Mouse (Mus musculus) lung, adult 2 months (tissue): ENCODE data around the gene Timm22. TPM values are rescaled to one million over a fixed set of nuclear protein-coding genes. Genes with fewer than 3 reads are reported as not detected.

ENCODE experiments used
- DNase-seq: peaks from one replicate; pipeline ENCODE4 v3.0.0; 2022
- H3K4me1 ChIP-seq: fragments of 200-500 bp; 2 replicates; pipeline ENCODE4 v1.6.1; 2011; ENCODE audit warnings: low read length; ENCODE audit not compliant: control insufficient read depth, insufficient read depth
- H3K4me3 ChIP-seq: fragments of 200-500 bp; replicated peaks from 2 replicates; pipeline ENCODE3; 2011; ENCODE audit warnings: low read depth, mild to moderate bottlenecking, control low read depth, low read length; ENCODE audit errors: extremely low read depth
- CTCF ChIP-seq: fragments of 200-500 bp; IDR thresholded peaks from 2 replicates; pipeline ENCODE4 v1.5.1; 2011; ENCODE audit warnings: mild to moderate bottlenecking, low read length, control low read depth; ENCODE audit not compliant: insufficient read depth
- POLR2A ChIP-seq: fragments of 200-500 bp; IDR thresholded peaks from 2 replicates; pipeline ENCODE4 v1.6.1; 2011; ENCODE audit warnings: low read depth, mild to moderate bottlenecking, control low read depth, low read length, borderline replicate concordance; ENCODE audit errors: extremely low read depth
- WGBS: fragments of 180-500 bp; shearing (Covaris S2); methylation state at CpG from one replicate; pipeline ENCODE4 v1.1.7; 2018; 5-methylcytosine and 5-hydroxymethylcytosine counted together
- polyA plus RNA-seq: library from polyadenylated mRNA; depleted of rRNA; stranded (reverse); fragments of >200 nt; gene quantifications from 2 replicates; pipeline ENCODE4 v1.2.3, GENCODE M21; 2012

Gene Timm22
- polyA plus RNA-seq, 1 experiment, result 9.8 TPM

DNA sequence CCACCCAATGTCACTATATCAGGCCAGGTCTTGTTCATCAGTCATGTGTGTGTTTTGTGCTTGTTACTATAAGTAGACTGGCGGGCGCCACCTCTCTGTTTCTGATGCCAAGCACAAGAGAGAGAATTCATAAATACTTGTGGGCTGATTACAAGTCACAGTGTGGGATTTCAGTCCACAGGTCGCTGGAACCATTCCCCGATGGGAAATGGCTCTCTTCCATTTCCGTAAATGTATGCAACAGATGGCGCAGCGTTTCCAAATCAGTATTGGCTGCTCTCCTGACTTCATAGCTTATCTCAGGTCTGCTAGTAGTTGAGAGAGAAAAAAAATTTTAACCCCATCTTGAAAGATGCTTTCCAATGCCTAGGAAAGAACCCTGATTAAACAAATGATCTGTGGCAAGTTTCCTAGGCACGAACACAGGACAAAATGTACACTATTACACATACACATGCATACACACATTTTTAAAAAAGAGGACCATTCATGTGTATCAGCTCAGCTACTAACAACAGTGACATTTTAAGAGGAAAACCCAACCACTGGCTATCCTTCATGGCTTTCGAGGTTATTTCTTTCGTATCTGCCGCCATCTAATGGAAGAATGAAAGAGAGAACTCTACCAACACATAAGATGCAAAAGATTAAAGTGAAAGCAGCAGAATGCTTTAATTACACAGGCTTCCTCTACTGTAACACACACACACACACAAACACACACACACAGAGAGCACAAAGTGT is 7.0 kb upstream of the Timm22 start:
- peak overlapping the region; percentile 69 for H3K4me3 ChIP-seq
- 2% methylated on average over 11 of the region's 11 CpGs for WGBS
- DNase-seq, result no peak
- no peak for TF ChIP-seq POLR2A
- TF ChIP-seq CTCF, result no peak
- H3K4me1 ChIP-seq, result peaks cover 2% of the 10 kb centered on the region

DNA sequence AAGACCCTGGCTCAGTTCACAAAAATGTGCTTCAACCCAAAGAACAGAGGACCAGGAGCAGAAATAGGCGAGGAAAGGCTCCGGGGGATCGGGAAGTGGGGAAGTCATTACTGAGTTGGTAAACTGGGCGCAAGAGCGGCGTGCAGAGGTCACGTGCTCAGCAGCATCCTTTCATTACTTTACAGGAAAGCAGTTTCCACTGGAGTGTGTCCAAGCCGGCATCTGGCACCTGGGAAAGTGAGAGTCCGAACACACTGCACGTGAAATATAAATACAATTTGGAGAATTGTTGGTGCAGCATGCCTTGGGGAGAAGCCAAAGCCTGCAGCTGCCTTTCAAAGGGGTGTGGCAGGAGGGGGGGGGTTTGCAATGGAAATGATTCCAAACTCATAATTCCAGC is 5.4 kb upstream of the Timm22 start:
- TF ChIP-seq POLR2A (no peak), CTCF (no peak)
- WGBS, result 53% methylated on average over 10 of the region's 10 CpGs
- no peak for DNase-seq
- Histone ChIP-seq H3K4me1 (peaks cover 2% of the 10 kb centered on the region), H3K4me3 (no peak overlapping the region)

GRCm38 (mm10) chr11:76405113-76405512 is 1.6 kb upstream of the Timm22 start:
- TF ChIP-seq POLR2A (no peak), CTCF (no peak)
- Histone ChIP-seq H3K4me1 (no peaks in the 10 kb centered on the region), H3K4me3 (no peak overlapping the region)
- no peak for DNase-seq
- WGBS, result 55% methylated on average over 4 of the region's 4 CpGs

DNA sequence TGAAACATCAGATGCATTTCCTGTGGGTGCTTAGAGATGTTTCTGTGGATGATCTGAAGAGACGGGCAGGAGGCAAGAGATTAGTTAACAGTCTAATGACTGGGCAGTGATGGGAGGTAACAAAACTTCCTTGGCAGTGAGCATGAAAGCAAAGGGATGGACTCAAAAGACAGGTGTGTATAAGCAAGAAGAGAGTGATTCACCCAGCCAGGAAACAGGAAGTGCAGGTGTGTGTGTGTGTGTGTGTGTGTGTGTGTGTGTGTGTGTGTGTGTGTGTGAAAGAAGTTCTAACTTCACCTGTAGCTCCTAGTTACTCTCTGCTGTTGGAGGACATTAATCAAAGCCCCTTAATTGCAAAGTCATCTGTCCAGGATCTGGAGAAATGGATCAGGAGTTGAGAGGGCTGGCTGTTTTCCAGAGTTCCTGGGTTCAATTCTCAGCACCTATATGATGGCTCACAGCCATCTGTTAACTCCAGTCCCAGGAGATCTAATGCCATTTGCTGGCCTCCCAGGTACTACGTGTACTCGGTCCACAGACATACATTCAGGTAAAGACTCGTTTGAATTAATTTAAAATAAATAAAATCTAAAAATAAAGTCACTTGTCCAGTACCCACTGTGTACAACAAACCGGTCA is 1.0 kb upstream of the Timm22 start:
- TF ChIP-seq POLR2A (no peak), CTCF (no peak)
- 72% methylated on average over 5 of the region's 5 CpGs for WGBS
- DNase-seq, result no peak
- H3K4me1 ChIP-seq, result no peaks in the 10 kb centered on the region
- H3K4me3 ChIP-seq, result no peak overlapping the region

DNA sequence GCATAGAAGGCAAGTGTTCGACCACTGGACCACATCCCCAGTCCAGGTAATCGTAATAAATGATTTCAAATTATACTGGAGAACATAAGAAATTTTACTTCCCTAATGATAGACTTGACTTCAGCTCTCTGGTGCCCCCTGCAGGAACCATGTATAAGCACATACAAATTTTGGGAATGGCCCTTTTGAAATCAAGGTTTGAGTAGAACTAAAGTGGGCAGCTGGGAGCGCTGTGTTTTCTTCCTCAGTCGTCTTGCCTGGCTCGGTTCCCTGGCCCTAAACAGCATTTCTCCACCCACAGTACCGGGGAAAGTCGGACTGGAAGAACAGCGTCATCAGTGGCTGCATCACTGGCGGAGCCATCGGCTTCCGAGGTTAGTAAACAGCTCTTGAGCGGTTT is 4.1 kb downstream of the Timm22 start:
- TF ChIP-seq CTCF, result peak; percentile 35; the same call in 1 of the 2 replicates
- TF ChIP-seq POLR2A, result no peak
- Histone ChIP-seq H3K4me3 (no peak overlapping the region), H3K4me1 (0 out of 2 replicates have a peak, but pooled peaks cover 2% of the 10 kb centered on the region)
- WGBS, result 61% methylated on average over 12 of the region's 12 CpGs
- peak; percentile 48 for DNase-seq

GRCm38 (mm10) chr11:76413202-76413601 is 6.5 kb downstream of the Timm22 start:
- H3K4me3 ChIP-seq, result no peak overlapping the region
- 0 out of 2 replicates have a peak, but pooled peaks cover 2% of the 10 kb centered on the region for H3K4me1 ChIP-seq
- TF ChIP-seq POLR2A (no peak), CTCF (no peak)
- DNase-seq, result no peak
- 70% methylated on average over 4 of the region's 4 CpGs for WGBS

DNA sequence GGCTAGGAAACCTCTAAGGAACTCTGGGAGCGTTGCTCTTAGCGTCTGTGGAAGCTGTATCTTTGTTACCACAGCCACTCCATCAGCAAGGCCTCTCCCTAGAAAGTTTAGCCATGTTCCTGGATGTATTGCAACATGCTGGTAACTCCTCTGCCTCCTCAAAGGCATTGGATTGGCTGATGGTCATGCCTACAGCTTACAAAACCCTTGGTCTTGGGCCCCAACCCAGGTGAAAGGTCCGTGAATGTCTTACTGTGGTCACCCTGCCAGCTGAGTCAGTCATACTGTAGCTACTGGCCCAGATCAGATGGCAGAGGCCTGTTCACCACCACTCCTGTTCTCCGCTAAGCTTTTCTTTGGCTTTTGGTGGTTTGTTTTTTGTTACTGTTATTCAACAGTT is 8.2 kb downstream of the Timm22 start:
- Histone ChIP-seq H3K4me1 (0 out of 2 replicates have a peak, but pooled peaks cover 2% of the 10 kb centered on the region), H3K4me3 (no peak overlapping the region)
- no peak for TF ChIP-seq CTCF
- TF ChIP-seq POLR2A, result no peak
- whole genome bisulfite sequencing, result 89% methylated on average over 4 of the region's 4 CpGs
- DNase-seq, result no peak

- Histone ChIP-seq H3K4me3 (no peak overlapping the region), H3K4me1 (0 out of 2 replicates have a peak, but pooled peaks cover under 1% of the 10 kb centered on the region)
- WGBS, result 49% methylated on average over 2 of the region's 2 CpGs
- TF ChIP-seq CTCF (no peak), POLR2A (no peak)
- no peak for DNase-seq
Measured at GRCm38 (mm10) chr11:76415985-76416384, 9.2 kb downstream of the Timm22 start.

GRCm38 (mm10) chr11:76418423-76418822 is 11.7 kb downstream of the Timm22 start:
- DNase-seq, result no peak
- TF ChIP-seq CTCF (no peak), POLR2A (no peak)
- Histone ChIP-seq H3K4me3 (no peak overlapping the region), H3K4me1 (no peaks in the 10 kb centered on the region)
- 72% methylated on average over 8 of the region's 8 CpGs for WGBS

GRCm38 (mm10) chr11:76419179-76419578 is 12.4 kb downstream of the Timm22 start:
- no peak for DNase-seq
- WGBS, result 71% methylated on average over 4 of the region's 4 CpGs
- TF ChIP-seq CTCF (no peak), POLR2A (no peak)
- Histone ChIP-seq H3K4me3 (no peak overlapping the region), H3K4me1 (no peaks in the 10 kb centered on the region)
